Mouse (Mus musculus) forebrain, embryonic 14.5 days (tissue): ENCODE data around the gene Mrpl12. TPM values are rescaled to one million over a fixed set of nuclear protein-coding genes. Genes with fewer than 3 reads are reported as not detected.

Experiments used
- ATAC-seq: fragments of 200-750 bp; cut with Nextera tagmentation; 2 replicates; pipeline ENCODE4 v1.8.0; 2017; ENCODE audit warnings: mild to moderate bottlenecking, moderate library complexity
- DNase-seq: peaks from one replicate; pipeline ENCODE4 v3.0.0-alpha.2; 2015; ENCODE audit warnings: low spot score
- H3K27ac ChIP-seq: fragments of 300-500 bp; sonication (generic); 2 replicates; pipeline ENCODE4 v1.5.1; 2014; ENCODE audit warnings: low read depth, mild to moderate bottlenecking, control low read depth, low read length, moderate library complexity
- H3K27me3 ChIP-seq: fragments of 300-500 bp; sonication (generic); replicated peaks from 2 replicates; pipeline ENCODE4 v1.6.1; 2014; ENCODE audit warnings: low read length, control low read depth, mixed read lengths; ENCODE audit not compliant: control insufficient read depth, insufficient read depth
- H3K36me3 ChIP-seq: fragments of 300-500 bp; sonication (generic); 2 replicates; pipeline ENCODE4 v1.6.1; 2014; ENCODE audit warnings: low read length, control low read depth; ENCODE audit not compliant: control insufficient read depth, insufficient read depth
- H3K4me1 ChIP-seq: fragments of 300-500 bp; sonication (generic); 2 replicates; pipeline ENCODE4 v1.6.1; 2014; ENCODE audit warnings: antibody characterized with exemption, low read length, control low read depth; ENCODE audit not compliant: control insufficient read depth, insufficient read depth
- H3K4me2 ChIP-seq: fragments of 300-500 bp; sonication (generic); 2 replicates; pipeline ENCODE4 v1.6.1; 2014; ENCODE audit warnings: mild to moderate bottlenecking, control low read depth, low read length
- H3K4me3 ChIP-seq: fragments of 300-500 bp; sonication (generic); 2 replicates; pipeline ENCODE4 v1.5.1; 2014; ENCODE audit warnings: low read depth, low read length, control low read depth
- H3K9ac ChIP-seq: fragments of 300-500 bp; sonication (generic); 2 replicates; pipeline ENCODE4 v1.6.1; 2014; ENCODE audit warnings: mild to moderate bottlenecking, low read length, control low read depth, moderate library complexity
- H3K9me3 ChIP-seq: fragments of 300-500 bp; sonication (generic); replicated peaks from 2 replicates; pipeline ENCODE4 v1.6.1; 2016; ENCODE audit warnings: low read length, control low read depth, mixed read lengths; ENCODE audit not compliant: control insufficient read depth
- WGBS: fragments of 180-500 bp; shearing (Covaris S2); extraction: QIAGEN DNeasy Blood & Tissue Kit; methylation state at CpG from one replicate; pipeline ENCODE4 v1.1.7; 2014; 5-methylcytosine and 5-hydroxymethylcytosine counted together
- polyA plus RNA-seq: library from polyadenylated mRNA; unstranded; fragments of >200 nt; fragmentation: Nextera tagmentation; extraction: Ambion mirVana; gene quantifications from 2 replicates; pipeline ENCODE4 v1.2.1, GENCODE M21; 2014

Mrpl12 gene
- polyA plus RNA-seq, 1 experiment from 2014 or later = 155 TPM

DNA sequence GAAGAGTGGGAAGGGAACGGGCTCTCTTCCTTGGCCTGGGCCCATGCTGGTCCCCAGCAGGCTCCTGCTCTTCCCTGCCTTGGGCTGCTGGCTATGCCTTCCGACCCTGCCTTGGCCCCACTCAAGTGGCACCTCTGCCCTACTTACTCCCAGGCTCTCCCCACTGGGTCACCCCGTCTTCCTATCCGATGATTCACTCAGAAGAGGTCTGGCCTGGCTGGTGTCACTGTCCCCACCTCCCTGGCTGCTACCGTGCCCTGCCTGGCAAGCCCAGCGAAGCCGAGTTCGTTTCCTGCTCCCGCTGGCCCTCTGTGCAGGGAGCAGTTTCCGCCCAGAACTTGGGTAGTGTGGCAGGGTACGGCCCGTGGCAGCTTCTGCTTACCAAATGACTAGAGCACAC lies 13.8 kb downstream of the Mrpl12 start:
- Histone ChIP-seq H3K4me1 (peaks cover 4% of the 10 kb centered on the region), H3K4me3 (no peak overlapping the region), H3K9ac (no peak overlapping the region), H3K9me3 (no peaks in the 10 kb centered on the region), H3K4me2 (no peak overlapping the region), H3K27me3 (no peaks in the 10 kb centered on the region), H3K27ac (no peak overlapping the region), H3K36me3 (peaks cover 49% of the 10 kb centered on the region)
- 95% methylated on average over 12 of the region's 12 CpGs for WGBS
- ATAC-seq (no peak), DNase-seq (no peak)

DNA sequence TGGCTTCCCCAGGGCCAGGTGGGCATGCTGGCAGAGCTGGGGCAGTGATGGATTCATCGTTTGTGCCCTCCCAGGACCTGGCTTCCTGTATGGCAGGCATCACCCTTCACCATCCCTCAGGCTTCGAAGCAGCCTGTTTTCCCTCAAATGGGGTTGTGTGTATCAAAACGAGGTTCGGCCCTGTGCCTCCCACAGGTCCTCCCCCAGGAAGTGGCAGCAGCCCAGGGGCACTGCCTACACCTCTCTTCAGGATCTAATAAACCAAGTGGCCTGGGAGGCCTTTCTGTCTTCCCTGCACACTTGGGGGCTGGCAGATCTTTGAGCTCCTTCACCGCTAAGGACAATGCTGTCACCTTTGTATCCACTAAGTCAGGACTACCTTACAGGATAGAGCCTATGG lies 14.5 kb downstream of the Mrpl12 start:
- WGBS = 95% methylated on average over 5 of the region's 5 CpGs
- H3K4me3 ChIP-seq = no peak overlapping the region
- H3K9ac ChIP-seq = no peak overlapping the region
- H3K4me2 ChIP-seq = no peak overlapping the region
- DNase-seq = no peak
- H3K36me3 ChIP-seq = peaks cover 49% of the 10 kb centered on the region
- no peak for ATAC-seq
- H3K27ac ChIP-seq = no peak overlapping the region
- no peaks in the 10 kb centered on the region for H3K4me1 ChIP-seq
- H3K27me3 ChIP-seq = no peaks in the 10 kb centered on the region
- no peaks in the 10 kb centered on the region for H3K9me3 ChIP-seq

DNA sequence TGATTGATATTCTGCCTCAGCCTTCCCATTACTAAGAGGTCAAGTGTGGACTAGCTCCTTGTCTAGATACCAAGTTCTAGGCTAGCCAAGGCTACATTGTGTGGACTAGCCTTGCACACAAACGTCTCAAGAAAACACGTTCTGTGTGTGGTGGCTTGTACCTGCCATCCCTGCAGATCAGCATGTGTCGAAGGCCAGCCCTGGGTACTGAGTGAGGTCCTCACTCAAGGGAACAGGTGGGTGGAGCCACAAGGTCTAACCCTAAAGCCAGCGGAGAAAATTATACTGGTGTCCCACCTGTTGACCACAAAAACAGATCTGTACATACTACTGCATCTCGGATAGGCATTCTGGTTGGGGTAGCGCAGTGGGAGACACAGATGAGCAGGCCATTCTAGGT lies 15.5 kb downstream of the Mrpl12 start:
- DNase-seq (no peak), ATAC-seq (no peak)
- WGBS = 87% methylated on average over 6 of the region's 6 CpGs
- Histone ChIP-seq H3K4me2 (no peak overlapping the region), H3K4me1 (no peaks in the 10 kb centered on the region), H3K36me3 (peaks cover 42% of the 10 kb centered on the region), H3K27me3 (no peaks in the 10 kb centered on the region), H3K27ac (no peak overlapping the region), H3K9me3 (no peaks in the 10 kb centered on the region), H3K4me3 (no peak overlapping the region), H3K9ac (no peak overlapping the region)

DNA sequence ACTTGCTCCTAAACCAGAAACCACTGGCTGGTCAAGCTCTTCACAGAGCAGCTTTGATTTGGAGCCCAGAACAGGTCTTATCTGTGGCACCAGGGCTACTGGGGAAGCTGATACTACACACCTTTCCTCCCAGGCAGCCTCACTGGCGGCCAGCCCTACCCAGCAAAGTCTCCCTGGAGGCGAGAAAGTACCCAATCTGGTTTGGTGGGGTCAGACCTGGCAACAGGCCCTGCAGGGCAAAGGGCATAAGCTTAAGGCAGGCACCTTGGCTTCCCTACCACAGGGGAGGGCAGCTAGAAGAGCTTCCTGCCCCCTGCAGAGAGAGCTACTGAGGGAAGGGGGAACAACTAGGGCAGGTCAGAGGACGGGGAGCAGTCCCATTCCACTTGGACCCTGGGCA lies 15.9 kb downstream of the Mrpl12 start:
- ATAC-seq (no peak), DNase-seq (no peak)
- WGBS = 30% methylated on average over 3 of the region's 3 CpGs
- H3K4me2 ChIP-seq = no peak overlapping the region
- H3K36me3 ChIP-seq = peaks cover 37% of the 10 kb centered on the region
- H3K4me3 ChIP-seq = no peak overlapping the region
- H3K4me1 ChIP-seq = no peaks in the 10 kb centered on the region
- no peak overlapping the region for H3K27ac ChIP-seq
- no peaks in the 10 kb centered on the region for H3K9me3 ChIP-seq
- no peak overlapping the region for H3K9ac ChIP-seq
- H3K27me3 ChIP-seq = no peaks in the 10 kb centered on the region

DNA sequence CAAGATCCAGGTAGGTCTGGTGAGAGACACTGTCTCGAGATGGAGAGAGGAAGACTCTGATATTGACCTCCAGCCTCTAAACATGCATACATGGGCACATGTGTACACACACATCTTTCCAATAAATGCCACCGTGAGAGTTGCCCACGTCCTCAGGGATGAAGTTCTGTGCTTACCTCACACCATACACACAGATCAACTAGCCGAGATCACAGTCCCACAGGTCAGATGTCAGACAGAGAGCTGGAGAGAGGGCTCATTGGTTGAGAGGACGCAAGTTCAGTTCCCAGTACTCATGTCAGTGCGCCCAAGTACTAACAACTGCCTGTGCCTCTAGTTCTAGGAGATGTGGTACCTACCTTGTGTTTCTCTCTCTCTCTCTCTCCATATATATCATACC lies 16.6 kb downstream of the Mrpl12 start:
- no peak overlapping the region for H3K4me2 ChIP-seq
- H3K4me1 ChIP-seq = no peaks in the 10 kb centered on the region
- H3K9me3 ChIP-seq = no peaks in the 10 kb centered on the region
- no peak overlapping the region for H3K4me3 ChIP-seq
- 65% methylated on average over 6 of the region's 6 CpGs for WGBS
- H3K9ac ChIP-seq = no peak overlapping the region
- H3K36me3 ChIP-seq = peaks cover 31% of the 10 kb centered on the region
- H3K27me3 ChIP-seq = no peaks in the 10 kb centered on the region
- DNase-seq (no peak), ATAC-seq (no peak)
- no peak overlapping the region for H3K27ac ChIP-seq

DNA sequence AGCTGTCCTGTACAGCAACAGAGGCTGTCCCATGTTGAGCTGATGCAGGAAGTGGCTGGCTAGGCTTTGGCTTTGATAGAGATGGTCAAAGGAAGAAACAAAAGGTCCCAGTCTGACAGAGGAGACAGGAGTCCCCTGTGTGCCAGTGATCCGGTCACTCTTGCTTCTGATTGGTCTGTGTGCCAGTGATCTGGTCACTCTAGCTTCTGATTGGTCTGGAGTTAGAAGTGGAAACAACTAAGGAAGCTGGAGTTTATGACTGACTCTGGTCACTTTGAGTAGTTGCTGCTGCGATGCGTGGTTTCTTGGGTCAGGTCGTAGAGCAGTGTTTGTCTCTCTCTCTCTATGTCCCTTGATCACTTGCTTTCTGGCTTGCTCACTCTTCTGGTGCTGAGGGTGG lies 17.3 kb downstream of the Mrpl12 start:
- Histone ChIP-seq H3K9ac (no peak overlapping the region), H3K4me2 (no peak overlapping the region), H3K4me3 (no peak overlapping the region), H3K4me1 (no peaks in the 10 kb centered on the region), H3K27ac (no peak overlapping the region), H3K36me3 (peaks cover 24% of the 10 kb centered on the region), H3K9me3 (no peaks in the 10 kb centered on the region), H3K27me3 (no peaks in the 10 kb centered on the region)
- 85% methylated on average over 4 of the region's 4 CpGs for WGBS
- no peak for DNase-seq
- no peak for ATAC-seq

DNA sequence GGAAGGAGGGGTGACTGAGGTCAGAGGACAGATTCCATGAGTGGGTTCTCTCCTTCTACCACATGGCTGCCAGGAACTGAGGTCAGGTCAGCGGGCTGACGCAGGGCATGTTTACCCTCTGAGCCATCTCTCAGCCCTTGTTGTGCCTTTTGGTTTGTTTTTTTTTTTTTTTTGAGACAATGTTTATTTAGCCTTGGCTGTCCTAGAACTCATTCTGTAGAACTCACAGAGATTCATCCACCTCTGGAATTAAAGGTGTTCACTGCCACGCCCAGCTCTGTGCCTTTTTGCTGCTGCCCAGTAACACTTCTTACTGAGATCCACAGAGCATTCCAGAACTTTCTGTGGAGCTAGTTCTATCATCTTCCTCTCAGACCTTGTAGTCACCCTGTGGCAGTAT lies 21.2 kb downstream of the Mrpl12 start:
- H3K27ac ChIP-seq = no peak overlapping the region
- ATAC-seq = no peak
- WGBS = 92% methylated on average over 3 of the region's 3 CpGs
- DNase-seq = no peak
- no peaks in the 10 kb centered on the region for H3K36me3 ChIP-seq
- H3K9me3 ChIP-seq = no peaks in the 10 kb centered on the region
- no peak overlapping the region for H3K4me3 ChIP-seq
- no peak overlapping the region for H3K9ac ChIP-seq
- H3K4me1 ChIP-seq = peaks cover 4% of the 10 kb centered on the region
- H3K4me2 ChIP-seq = no peak overlapping the region
- no peaks in the 10 kb centered on the region for H3K27me3 ChIP-seq

DNA sequence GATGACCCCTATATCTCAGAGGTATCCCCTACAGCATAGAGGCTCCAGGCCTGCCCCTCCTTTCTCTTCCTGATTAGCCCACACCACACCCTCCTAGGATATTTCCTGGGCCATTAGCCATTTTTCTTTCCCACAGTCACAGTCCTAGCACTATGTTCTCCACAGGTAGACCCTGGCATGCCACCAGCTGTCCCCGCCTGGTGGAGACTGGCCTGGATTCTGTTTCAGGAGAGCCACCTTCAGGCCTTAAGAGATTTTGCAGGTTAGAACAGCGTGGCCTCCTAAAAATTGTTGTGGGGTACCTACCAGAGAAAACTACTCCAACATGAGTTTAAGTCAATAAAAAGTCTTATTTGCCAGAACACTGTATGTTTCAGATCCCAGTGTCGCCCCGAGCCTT lies 22.5 kb downstream of the Mrpl12 start:
- no peak for ATAC-seq
- no peak overlapping the region for H3K4me3 ChIP-seq

DNA sequence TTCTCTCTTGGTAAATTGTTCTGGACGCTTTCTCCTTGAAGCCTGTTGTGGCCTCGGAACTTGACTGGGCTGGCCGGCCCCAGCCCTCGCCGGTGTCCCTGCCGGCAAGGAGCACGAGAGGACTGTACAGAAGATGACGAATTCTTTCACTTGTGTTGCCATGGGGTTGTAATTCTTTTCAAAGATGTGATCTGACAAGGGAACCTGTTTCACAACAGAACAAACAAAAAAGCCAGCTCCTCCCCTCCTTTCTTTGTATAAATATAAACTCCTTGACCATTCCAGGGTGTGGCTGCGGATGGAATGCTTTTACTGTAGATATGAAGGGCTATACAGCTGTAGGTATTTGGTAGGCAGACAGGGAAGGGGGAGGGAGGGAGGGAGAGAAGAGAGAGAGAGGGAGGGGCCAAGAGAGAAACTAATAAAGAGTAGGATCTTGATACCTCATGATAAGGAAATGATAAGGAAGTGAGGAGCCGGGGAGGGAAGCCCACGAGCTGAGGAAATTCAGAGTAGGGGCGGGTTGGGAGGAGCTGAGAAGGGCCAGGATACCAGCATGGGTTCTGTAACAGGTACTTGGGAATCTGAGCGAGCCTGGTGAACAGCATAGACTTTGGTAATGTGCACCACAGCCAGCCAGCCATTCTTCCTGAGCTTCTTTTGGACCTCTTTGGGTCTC lies 23.3 kb downstream of the Mrpl12 start:
- Histone ChIP-seq H3K27me3 (no peaks in the 10 kb centered on the region), H3K4me3 (no peak overlapping the region), H3K36me3 (no peaks in the 10 kb centered on the region), H3K27ac (no peak overlapping the region), H3K4me1 (peaks cover 6% of the 10 kb centered on the region), H3K4me2 (no peak overlapping the region), H3K9me3 (no peaks in the 10 kb centered on the region), H3K9ac (no peak overlapping the region)
- ATAC-seq = no peak
- 85% methylated on average over 13 of the region's 13 CpGs for WGBS
- no peak for DNase-seq

More for the DNA sequence above, 22.5 kb downstream of the Mrpl12 start:
- WGBS = 57% methylated on average over 4 of the region's 4 CpGs
- Histone ChIP-seq H3K4me2 (no peak overlapping the region), H3K27ac (no peak overlapping the region), H3K36me3 (no peaks in the 10 kb centered on the region), H3K9me3 (no peaks in the 10 kb centered on the region), H3K9ac (no peak overlapping the region), H3K27me3 (no peaks in the 10 kb centered on the region), H3K4me1 (peaks cover 6% of the 10 kb centered on the region)
- no peak for DNase-seq
